Mouse (Mus musculus): ENCODE data around the gene Mdh1b. TPM values are rescaled to one million over a fixed set of nuclear protein-coding genes. Genes with fewer than 3 reads are reported as not detected.

Mdh1b gene
- polyA plus RNA-seq, 1 experiment from 2014 or later: 3.3 TPM

GRCm38 (mm10) chr1:63658016-63658415 is 72.1 kb downstream of the Mdh1b start:
- Histone ChIP-seq H3K4me1 (no peaks in the 10 kb centered on the region), H3K27ac (replicated peaks) (no peak overlapping the region), H3K4me3 (replicated peaks) (no peak overlapping the region), H3K4me2 (replicated peaks) (no peak overlapping the region), H3K27me3 (no peaks in the 10 kb centered on the region), H3K9me3 (replicated peaks) (no peaks in the 10 kb centered on the region), H3K36me3 (no peaks in the 10 kb centered on the region), H3K9ac (no peak overlapping the region)
- ATAC-seq (ENCODE audit: insufficient number of reproducible peaks, low FRiP score, low TSS enrichment, low read depth): no peak
- 14% methylated on average over 6 of the region's 6 CpGs for WGBS

Other genes starting within 250 kb of the Mdh1b start
- not detected in 2 replicates for gene Gm39653, start 114.3 kb downstream of the Mdh1b start, polyA plus RNA-seq (2015; fragmentation: Nextera tagmentation; extraction: Ambion mirVana)
- gene Dytn, start 43.4 kb downstream of the Mdh1b start, polyA plus RNA-seq (2015; fragmentation: Nextera tagmentation; extraction: Ambion mirVana): 0.07 TPM in 1 of 2 replicates, not detected in the other
- gene Fastkd2, start 296 bp upstream of the Mdh1b start, polyA plus RNA-seq (2015; fragmentation: Nextera tagmentation; extraction: Ambion mirVana): 44.7 and 46.0 TPM in 2 replicates
- gene 4933402D24Rik, start 38.9 kb upstream of the Mdh1b start, polyA plus RNA-seq (2015; fragmentation: Nextera tagmentation; extraction: Ambion mirVana): 0.09 TPM in 2 replicates

Data from embryonic facial prominence, embryonic 15.5 days (tissue).